Mouse (Mus musculus) liver, adult 2 months (tissue): ENCODE measurements around the gene Scn11a. TPM values are rescaled to one million over a fixed set of nuclear protein-coding genes. Genes with fewer than 3 reads are reported as not detected.

Experiments
- DNase-seq: peaks from one replicate; pipeline ENCODE4 v3.0.0-alpha.2; 2011; ENCODE audit warnings: low read depth, low spot score; ENCODE audit errors: extremely low read depth
- H3K27ac ChIP-seq: fragments of 200-500 bp; replicated peaks from 2 replicates; pipeline ENCODE4 v1.5.1; 2012; ENCODE audit warnings: low read depth, mild to moderate bottlenecking, control low read depth, inconsistent platforms, low read length; ENCODE audit not compliant: insufficient read depth
- H3K27me3 ChIP-seq: fragments of 200-500 bp; 2 replicates; pipeline ENCODE4 v1.6.1; 2012; ENCODE audit warnings: mild to moderate bottlenecking, moderate library complexity, low read length, inconsistent platforms; ENCODE audit not compliant: control insufficient read depth, insufficient read depth
- H3K36me3 ChIP-seq: fragments of 200-500 bp; 2 replicates; pipeline ENCODE4 v1.6.1; 2012; ENCODE audit warnings: low read length, inconsistent platforms; ENCODE audit not compliant: control insufficient read depth, insufficient read depth
- H3K4me1 ChIP-seq: fragments of 200-500 bp; 2 replicates; pipeline ENCODE4 v1.6.1; 2011; ENCODE audit warnings: low read length; ENCODE audit not compliant: control insufficient read depth, insufficient read depth
- H3K4me3 ChIP-seq: fragments of 200-500 bp; 2 replicates; pipeline ENCODE4 v1.5.1; 2011; ENCODE audit warnings: low read depth, mild to moderate bottlenecking, control low read depth, low read length, moderate library complexity; ENCODE audit not compliant: insufficient read depth
- H3K79me2 ChIP-seq: fragments of 200-500 bp; 2 replicates; pipeline ENCODE4 v1.6.1; 2012; ENCODE audit warnings: inconsistent platforms, mild to moderate bottlenecking, low read length, moderate library complexity; ENCODE audit not compliant: control insufficient read depth, insufficient read depth
- H3K9ac ChIP-seq: fragments of 200-500 bp; 2 replicates; pipeline ENCODE4 v1.6.1; 2012; ENCODE audit warnings: low read depth, mild to moderate bottlenecking, control low read depth, inconsistent platforms, low read length
- CTCF ChIP-seq: fragments of 200-500 bp; IDR thresholded peaks from 2 replicates; pipeline ENCODE4 v1.5.1; 2011; ENCODE audit warnings: low read depth, low read length, control low read depth
- POLR2A ChIP-seq: fragments of 200-500 bp; IDR thresholded peaks from 2 replicates; pipeline ENCODE4 v1.6.1; 2011; ENCODE audit warnings: low read length, control low read depth; ENCODE audit not compliant: insufficient read depth; ENCODE audit errors: extremely low read depth
- WGBS: fragments of 180-500 bp; shearing (Covaris S2); methylation state at CpG from one replicate; pipeline ENCODE4 v1.1.7; 2018; 5-methylcytosine and 5-hydroxymethylcytosine counted together
- polyA plus RNA-seq: library from polyadenylated mRNA; depleted of rRNA; stranded (reverse); fragments of >200 nt; gene quantifications from 2 replicates; pipeline ENCODE4 v1.2.3, GENCODE M21; 2012
- total RNA-seq: library from RNA; depleted of rRNA; stranded (reverse); fragments of >200 nt; gene quantifications from 2 replicates; pipeline ENCODE4 v1.2.3, GENCODE M21; 2014

Gene Scn11a
- total and polyA plus RNA-seq, 2 experiments = not detected

DNA sequence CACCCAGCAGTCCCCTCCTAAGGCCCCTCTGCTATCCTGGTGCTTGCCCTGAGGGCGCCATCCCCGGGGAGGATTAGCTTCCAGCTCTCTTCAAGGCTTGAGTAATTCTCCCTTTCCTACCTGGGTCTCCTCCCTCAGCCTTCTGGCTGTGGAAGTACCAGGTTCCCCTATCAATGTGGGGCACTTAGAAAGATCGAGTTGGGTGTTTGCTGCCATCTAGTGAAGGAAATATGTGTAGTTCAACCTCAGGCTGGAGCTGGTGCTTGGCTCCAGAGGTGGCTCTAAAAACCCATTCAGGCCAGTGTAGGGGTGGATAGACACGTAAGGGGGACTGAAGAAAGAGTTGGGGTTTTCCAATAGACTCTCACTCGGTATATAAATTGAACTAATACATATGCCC is 73.7 kb downstream of the Scn11a start:
- no peaks in the 10 kb centered on the region for H3K27me3 ChIP-seq
- H3K4me3 ChIP-seq = no peak overlapping the region
- WGBS = 11% methylated on average over 5 of the region's 5 CpGs
- no peaks in the 10 kb centered on the region for H3K79me2 ChIP-seq
- H3K36me3 ChIP-seq = no peaks in the 10 kb centered on the region
- DNase-seq = no peak
- TF ChIP-seq CTCF (no peak), POLR2A (no peak)
- H3K4me1 ChIP-seq = no peaks in the 10 kb centered on the region
- no peak overlapping the region for H3K27ac ChIP-seq
- H3K9ac ChIP-seq = no peak overlapping the region

DNA sequence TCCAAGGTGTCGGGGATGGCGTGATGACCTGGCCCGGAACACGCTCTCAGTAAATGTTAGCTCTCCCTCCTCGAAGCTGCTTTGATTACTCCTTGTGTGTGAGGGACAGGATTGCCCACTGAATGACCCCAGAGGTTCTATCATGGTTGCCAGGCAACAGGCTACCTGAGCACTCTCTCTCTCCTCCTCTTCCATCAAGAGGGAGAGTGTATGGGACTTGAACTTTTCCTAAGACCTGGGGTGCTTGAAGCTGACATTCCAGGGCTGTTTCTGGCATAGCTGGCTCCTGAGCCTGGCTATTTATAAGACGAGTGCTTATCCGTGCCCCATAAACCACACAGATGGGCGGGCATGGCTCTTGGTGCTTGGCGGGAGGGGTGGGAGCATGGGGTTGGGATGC is 76.1 kb downstream of the Scn11a start:
- H3K79me2 ChIP-seq = no peaks in the 10 kb centered on the region
- no peak for DNase-seq
- H3K4me1 ChIP-seq = no peaks in the 10 kb centered on the region
- no peak overlapping the region for H3K9ac ChIP-seq
- no peak overlapping the region for H3K27ac ChIP-seq
- 47% methylated on average over 9 of the region's 9 CpGs for WGBS
- no peak for TF ChIP-seq POLR2A
- TF ChIP-seq CTCF = no peak
- no peaks in the 10 kb centered on the region for H3K27me3 ChIP-seq
- H3K36me3 ChIP-seq = no peaks in the 10 kb centered on the region
- no peak overlapping the region for H3K4me3 ChIP-seq

DNA sequence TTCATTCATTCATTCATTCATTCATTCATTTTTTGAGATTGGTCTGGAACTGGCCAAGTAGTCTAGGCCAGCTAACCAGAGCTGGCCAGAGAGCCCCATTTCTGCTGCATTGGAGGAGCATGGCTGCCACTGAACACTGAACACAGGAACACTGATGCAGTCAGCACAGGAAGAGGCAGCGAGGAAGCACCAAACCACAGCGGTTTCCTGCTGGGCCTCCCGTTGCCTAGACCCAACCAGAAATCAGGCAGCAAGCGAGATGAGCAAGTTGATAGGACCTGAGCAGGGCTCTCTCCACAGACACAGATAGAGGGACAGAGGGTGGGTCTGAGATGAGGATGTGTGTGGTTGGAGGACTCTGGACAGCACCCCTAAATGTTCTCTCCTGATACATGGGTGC is 81.4 kb downstream of the Scn11a start:
- TF ChIP-seq CTCF (no peak), POLR2A (no peak)
- Histone ChIP-seq H3K27ac (no peak overlapping the region), H3K79me2 (no peaks in the 10 kb centered on the region), H3K4me3 (no peak overlapping the region), H3K27me3 (no peaks in the 10 kb centered on the region), H3K4me1 (no peaks in the 10 kb centered on the region), H3K36me3 (no peaks in the 10 kb centered on the region), H3K9ac (no peak overlapping the region)
- 75% methylated on average over 4 of the region's 4 CpGs for WGBS
- peak; percentile 0 for DNase-seq

DNA sequence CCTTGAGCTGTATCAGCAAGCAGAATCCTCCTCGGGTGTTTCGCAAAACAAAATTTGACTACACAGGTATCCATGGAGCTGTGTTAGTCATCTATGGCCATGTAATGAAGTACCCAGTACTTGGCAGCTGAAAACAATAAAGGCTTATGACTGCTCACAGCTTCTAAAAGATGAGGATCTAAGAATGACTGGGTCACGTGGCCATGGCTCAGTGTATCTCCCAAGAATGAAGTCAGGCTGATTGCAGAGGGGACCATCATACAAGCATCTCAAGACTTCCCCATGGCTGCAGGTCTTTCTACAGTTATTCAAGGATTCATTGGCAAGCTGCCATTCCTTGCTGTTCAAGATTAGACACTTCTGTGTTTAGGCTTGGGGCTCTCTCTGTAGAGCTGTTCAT is 81.9 kb downstream of the Scn11a start:
- H3K27me3 ChIP-seq = no peaks in the 10 kb centered on the region
- WGBS = 77% methylated on average over 3 of the region's 3 CpGs
- TF ChIP-seq POLR2A = no peak
- TF ChIP-seq CTCF = no peak
- no peak overlapping the region for H3K4me3 ChIP-seq
- no peak overlapping the region for H3K27ac ChIP-seq
- H3K9ac ChIP-seq = no peak overlapping the region
- DNase-seq = no peak
- no peaks in the 10 kb centered on the region for H3K36me3 ChIP-seq
- H3K4me1 ChIP-seq = no peaks in the 10 kb centered on the region
- H3K79me2 ChIP-seq = no peaks in the 10 kb centered on the region

DNA sequence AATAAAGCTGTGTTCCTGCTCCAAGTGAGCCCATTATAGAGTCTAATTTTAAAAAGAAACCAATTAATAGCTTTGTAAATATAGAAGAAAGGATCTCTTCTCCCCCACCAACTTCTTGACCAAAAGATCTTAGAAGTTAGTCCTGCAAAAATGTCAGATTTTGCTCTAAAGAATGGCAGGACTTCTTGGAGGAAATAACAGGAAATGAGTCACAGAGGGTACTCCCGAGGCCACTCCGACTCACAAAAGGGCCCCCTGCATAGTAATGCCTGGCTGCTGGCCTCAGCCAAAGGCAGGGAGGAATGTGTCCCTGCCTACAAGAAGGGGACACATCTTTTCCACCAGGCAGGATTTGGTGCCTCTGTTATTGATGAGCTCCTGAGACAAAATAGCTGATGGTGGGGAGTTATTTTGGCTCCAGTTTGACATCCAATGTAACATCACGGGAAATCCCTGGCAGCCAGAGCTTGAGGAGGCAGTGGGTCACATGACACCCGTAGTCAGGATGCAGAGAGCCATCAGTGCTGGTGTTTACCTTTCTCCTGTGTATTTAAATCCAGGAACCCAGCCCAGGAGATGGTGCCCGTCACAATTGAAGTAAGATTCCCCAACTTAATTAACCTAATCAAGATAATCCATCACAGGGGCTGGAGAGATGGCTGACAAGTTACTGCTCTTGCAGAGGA is 84.0 kb downstream of the Scn11a start:
- WGBS = 44% methylated on average over 5 of the region's 5 CpGs
- TF ChIP-seq CTCF (no peak), POLR2A (no peak)
- Histone ChIP-seq H3K4me1 (no peaks in the 10 kb centered on the region), H3K4me3 (no peak overlapping the region), H3K27me3 (no peaks in the 10 kb centered on the region), H3K27ac (no peak overlapping the region), H3K79me2 (no peaks in the 10 kb centered on the region), H3K9ac (no peak overlapping the region), H3K36me3 (no peaks in the 10 kb centered on the region)
- DNase-seq = no peak

DNA sequence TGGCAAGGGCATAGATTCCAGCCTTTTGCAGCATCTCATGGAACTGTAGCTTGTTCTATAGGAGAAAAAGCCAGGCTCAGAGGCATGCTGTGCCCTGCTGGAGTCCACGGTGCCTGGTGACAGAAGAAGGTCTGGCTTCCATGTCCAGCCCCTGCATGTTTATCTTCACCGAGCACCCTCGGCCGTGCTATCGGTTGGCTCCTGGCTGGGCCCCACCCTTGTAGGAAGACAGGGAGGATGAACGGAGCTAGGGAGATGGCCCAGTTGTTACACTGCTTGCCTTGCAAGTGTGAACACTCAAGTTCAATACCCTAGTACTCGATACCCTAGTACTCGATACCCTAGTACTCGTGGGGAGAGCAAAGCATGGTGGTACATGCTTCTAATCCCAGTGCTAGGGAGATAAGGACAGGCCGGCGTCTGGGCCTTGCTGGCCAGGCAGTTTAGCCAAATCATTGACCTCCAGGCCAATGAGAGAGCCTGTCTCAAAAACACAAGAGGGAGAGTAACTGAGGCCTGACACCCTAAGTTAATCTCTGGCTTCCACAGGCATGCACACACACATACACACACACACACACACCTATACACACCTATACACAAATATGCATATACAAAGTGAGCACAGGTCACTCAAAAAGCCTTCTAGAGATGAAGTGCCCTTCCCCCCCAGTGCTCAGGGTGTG is 96.7 kb downstream of the Scn11a start:
- no peaks in the 10 kb centered on the region for H3K27me3 ChIP-seq
- H3K4me1 ChIP-seq = no peaks in the 10 kb centered on the region
- H3K36me3 ChIP-seq = no peaks in the 10 kb centered on the region
- no peak overlapping the region for H3K4me3 ChIP-seq
- no peak overlapping the region for H3K9ac ChIP-seq
- DNase-seq = no peak
- no peak overlapping the region for H3K27ac ChIP-seq
- no peaks in the 10 kb centered on the region for H3K79me2 ChIP-seq
- TF ChIP-seq POLR2A = no peak
- no peak for TF ChIP-seq CTCF
- 81% methylated on average over 11 of the region's 11 CpGs for WGBS
